Mouse (Mus musculus) forebrain, embryonic 13.5 days (tissue): ENCODE measurements around the gene 3425401B19Rik. TPM values are rescaled to one million over a fixed set of nuclear protein-coding genes. Genes with fewer than 3 reads are reported as not detected.

Source experiments
- ATAC-seq: fragments of 200-750 bp; cut with Nextera tagmentation; 2 replicates; pipeline ENCODE4 v1.8.0; 2017
- H3K27ac ChIP-seq: fragments of 300-500 bp; sonication (generic); 2 replicates; pipeline ENCODE4 v1.5.1; 2015; ENCODE audit warnings: inconsistent platforms, mild to moderate bottlenecking, moderate library complexity
- H3K27me3 ChIP-seq: fragments of 300-500 bp; sonication (generic); 2 replicates; pipeline ENCODE4 v1.6.1; 2015; ENCODE audit warnings: mild to moderate bottlenecking, inconsistent platforms
- H3K36me3 ChIP-seq: fragments of 300-500 bp; sonication (generic); 2 replicates; pipeline ENCODE4 v1.6.1; 2015; ENCODE audit warnings: mild to moderate bottlenecking, inconsistent platforms; ENCODE audit not compliant: poor library complexity, severe bottlenecking
- H3K4me1 ChIP-seq: fragments of 300-500 bp; sonication (generic); 2 replicates; pipeline ENCODE4 v1.6.1; 2015; ENCODE audit warnings: inconsistent platforms
- H3K4me2 ChIP-seq: fragments of 300-500 bp; sonication (generic); 2 replicates; pipeline ENCODE4 v1.6.1; 2015; ENCODE audit warnings: inconsistent platforms, mild to moderate bottlenecking, moderate library complexity
- H3K4me3 ChIP-seq: fragments of 300-500 bp; sonication (generic); 2 replicates; pipeline ENCODE4 v1.5.1; 2015; ENCODE audit warnings: mild to moderate bottlenecking, inconsistent platforms
- H3K9ac ChIP-seq: fragments of 300-500 bp; sonication (generic); 2 replicates; pipeline ENCODE4 v1.6.1; 2015; ENCODE audit warnings: mild to moderate bottlenecking, inconsistent platforms
- H3K9me3 ChIP-seq: fragments of 300-500 bp; sonication (generic); replicated peaks from 2 replicates; pipeline ENCODE4 v1.6.1; 2016; ENCODE audit warnings: inconsistent platforms
- WGBS: fragments of 180-500 bp; shearing (Covaris S2); methylation state at CpG from one replicate; pipeline ENCODE4 v1.1.7; 2015; 5-methylcytosine and 5-hydroxymethylcytosine counted together
- polyA plus RNA-seq: library from polyadenylated mRNA; unstranded; fragments of >200 nt; fragmentation: Nextera tagmentation; extraction: Ambion mirVana; gene quantifications from 2 replicates; pipeline ENCODE4 v1.2.1, GENCODE M21; 2015

3425401B19Rik gene
- polyA plus RNA-seq = not detected in 2 replicates

DNA sequence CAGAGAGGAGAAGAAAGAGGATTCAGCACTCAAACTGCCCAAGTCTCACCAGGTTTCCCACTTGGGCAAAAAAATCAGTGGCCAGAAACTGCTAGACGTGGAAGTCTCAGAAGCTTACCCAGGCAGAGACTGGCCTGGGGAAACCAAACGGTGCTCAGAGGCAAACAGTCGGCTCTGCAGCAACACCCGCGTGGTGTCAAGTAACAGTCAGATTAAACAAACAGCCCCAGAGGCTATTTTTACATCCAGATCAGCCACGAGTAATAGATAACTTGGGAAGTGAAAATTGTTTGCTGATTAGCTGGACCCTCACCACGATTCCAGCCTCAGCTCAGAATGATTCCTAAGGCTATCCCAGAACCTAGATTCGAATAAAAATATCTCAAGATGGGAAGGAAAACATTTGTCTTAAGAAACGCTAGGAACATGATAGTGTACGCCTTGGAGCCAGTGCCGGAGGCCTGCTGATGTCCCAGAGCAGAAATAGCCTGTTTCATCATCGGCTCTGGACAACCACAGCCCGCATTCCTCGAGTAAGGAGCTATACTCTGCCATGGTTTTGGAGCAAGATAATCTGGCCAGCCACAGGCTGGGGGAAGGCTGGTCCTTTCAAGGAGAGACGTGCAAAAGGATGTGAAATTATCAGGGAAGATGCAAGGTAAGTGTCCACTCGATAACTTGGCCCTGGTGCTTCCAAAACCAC lies at the start of gene 3425401B19Rik:
Gene 3425401B19Rik (minus strand): TSS at position 170 of the 703 bp plus-strand sequence.
- no peak within 1 kb of the TSS for H3K9ac ChIP-seq
- H3K27ac ChIP-seq = no peak within 1 kb of the TSS
- ATAC-seq = no peak
- peaks cover 24% of the 10 kb centered on the region for H3K4me1 ChIP-seq
- H3K36me3 ChIP-seq = no peaks in the 10 kb centered on the region
- no peak within 1 kb of the TSS for H3K4me3 ChIP-seq
- WGBS = 74% methylated on average over 16 of the region's 16 CpGs
- H3K4me2 ChIP-seq = peak within 1 kb of the TSS; percentile 48
- H3K9me3 ChIP-seq = no peaks in the 10 kb centered on the region
- H3K27me3 ChIP-seq = no peaks in the 10 kb centered on the region

DNA sequence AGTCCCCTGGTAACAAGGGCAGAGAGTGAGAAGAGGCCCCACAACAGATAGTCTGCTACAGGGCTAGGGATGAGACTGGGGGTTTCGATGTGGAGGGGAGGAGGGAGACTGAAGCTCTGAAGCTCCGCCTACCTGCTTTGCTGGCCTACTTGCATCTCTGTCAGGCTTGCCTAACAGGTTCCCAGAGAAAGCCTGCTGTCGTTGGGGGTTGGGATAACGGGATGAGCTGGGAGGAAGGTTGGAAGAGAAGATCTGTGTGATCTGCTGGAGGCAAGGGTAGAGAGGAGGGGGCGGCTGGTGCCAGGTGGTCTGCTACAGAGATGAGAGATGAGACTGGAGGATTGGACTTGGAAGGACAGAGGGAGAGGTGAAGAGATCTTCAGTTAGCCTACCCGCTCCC lies 47.9 kb upstream of the 3425401B19Rik start:
- no peak overlapping the region for H3K9ac ChIP-seq
- H3K4me1 ChIP-seq = no peaks in the 10 kb centered on the region
- H3K9me3 ChIP-seq = no peaks in the 10 kb centered on the region
- ATAC-seq = no peak
- H3K36me3 ChIP-seq = no peaks in the 10 kb centered on the region
- no peak overlapping the region for H3K4me3 ChIP-seq
- H3K4me2 ChIP-seq = no peak overlapping the region
- WGBS = 34% methylated on average over 6 of the region's 6 CpGs
- no peak overlapping the region for H3K27ac ChIP-seq
- no peaks in the 10 kb centered on the region for H3K27me3 ChIP-seq

DNA sequence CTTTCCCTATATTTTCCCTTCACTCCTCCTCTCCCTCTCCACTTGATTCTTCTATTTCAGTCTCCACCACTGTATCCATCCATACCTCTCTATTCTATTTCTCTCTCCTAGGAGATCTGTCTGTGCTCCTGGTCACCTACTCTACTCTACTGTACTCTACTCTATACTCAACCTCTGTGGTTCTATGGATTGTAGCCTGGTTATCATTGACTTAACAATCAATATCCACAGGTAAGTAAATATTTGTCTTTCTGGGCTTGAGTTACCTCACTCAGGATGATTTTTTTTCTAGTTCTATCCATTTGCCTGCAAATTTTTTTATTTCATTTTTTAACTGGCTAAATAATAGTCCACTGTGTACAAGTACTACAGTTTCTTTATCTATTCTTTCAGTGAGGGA lies 41.8 kb upstream of the 3425401B19Rik start:
- H3K4me3 ChIP-seq = no peak overlapping the region
- no peak overlapping the region for H3K27ac ChIP-seq
- H3K36me3 ChIP-seq = no peaks in the 10 kb centered on the region
- no peak overlapping the region for H3K4me2 ChIP-seq
- ATAC-seq = no peak
- no peak overlapping the region for H3K9ac ChIP-seq
- no peaks in the 10 kb centered on the region for H3K27me3 ChIP-seq
- no peaks in the 10 kb centered on the region for H3K9me3 ChIP-seq
- no peaks in the 10 kb centered on the region for H3K4me1 ChIP-seq

DNA sequence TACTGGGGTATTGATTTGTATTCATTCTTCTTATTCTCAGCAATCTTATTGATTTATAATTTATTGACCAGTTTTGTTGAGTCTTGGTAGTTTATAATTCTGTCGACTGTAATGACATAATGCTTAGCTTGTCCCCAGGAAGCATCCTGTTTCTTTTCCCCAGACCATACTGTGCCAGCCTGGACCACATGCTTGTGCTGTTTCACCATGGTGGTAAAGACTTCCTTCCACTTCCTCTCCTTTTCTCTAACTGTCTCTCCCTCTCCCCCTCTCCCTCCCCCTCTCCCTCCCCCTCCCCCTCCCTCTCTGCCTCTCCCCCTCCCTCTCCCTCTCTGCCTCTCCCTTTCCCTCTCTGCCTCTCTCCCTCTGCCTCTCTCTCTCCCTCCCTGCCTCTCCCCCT lies 36.4 kb upstream of the 3425401B19Rik start:
- Histone ChIP-seq H3K27me3 (no peaks in the 10 kb centered on the region), H3K9ac (no peak overlapping the region), H3K36me3 (no peaks in the 10 kb centered on the region), H3K9me3 (no peaks in the 10 kb centered on the region), H3K4me2 (no peak overlapping the region), H3K4me3 (no peak overlapping the region), H3K27ac (no peak overlapping the region), H3K4me1 (no peaks in the 10 kb centered on the region)
- 59% methylated on average over 1 of the region's 1 CpGs for WGBS
- no peak for ATAC-seq

DNA sequence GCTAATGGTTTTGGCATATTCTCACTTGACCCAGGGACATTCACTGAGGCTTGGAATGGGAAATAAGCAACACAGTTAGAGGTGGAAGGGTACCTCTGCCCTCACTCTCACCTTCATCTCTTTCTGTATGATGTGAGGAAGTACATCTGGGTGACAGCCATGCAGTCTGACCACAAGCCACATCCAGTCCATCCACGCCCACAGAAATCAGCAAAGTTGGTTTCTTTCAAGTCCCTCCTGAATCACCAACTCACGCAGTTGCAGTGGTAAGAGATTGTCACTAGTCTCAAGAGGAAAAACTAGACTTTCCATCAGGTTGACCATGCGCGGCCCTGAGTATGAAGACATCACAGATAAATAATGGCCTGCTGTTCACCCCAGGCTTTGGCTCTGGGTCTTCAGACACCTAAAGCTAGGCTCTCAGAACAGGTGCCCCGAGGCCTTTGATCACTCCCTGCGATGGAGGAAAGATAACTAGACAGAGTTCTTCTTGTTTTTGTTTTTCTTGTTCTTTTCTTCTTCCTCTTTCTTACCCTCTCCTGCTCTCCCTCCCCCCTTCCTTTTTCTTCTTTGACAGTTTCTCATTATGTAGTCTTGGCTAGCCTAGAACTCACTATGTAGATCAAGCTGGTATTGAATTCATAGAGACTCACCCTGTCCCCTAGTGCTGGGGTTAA lies 31.8 kb upstream of the 3425401B19Rik start:
- no peaks in the 10 kb centered on the region for H3K4me1 ChIP-seq
- no peak overlapping the region for H3K9ac ChIP-seq
- no peak overlapping the region for H3K4me2 ChIP-seq
- H3K27me3 ChIP-seq = no peaks in the 10 kb centered on the region
- WGBS = 90% methylated on average over 6 of the region's 6 CpGs
- no peaks in the 10 kb centered on the region for H3K36me3 ChIP-seq
- H3K27ac ChIP-seq = no peak overlapping the region
- H3K9me3 ChIP-seq = no peaks in the 10 kb centered on the region
- ATAC-seq = no peak
- no peak overlapping the region for H3K4me3 ChIP-seq

DNA sequence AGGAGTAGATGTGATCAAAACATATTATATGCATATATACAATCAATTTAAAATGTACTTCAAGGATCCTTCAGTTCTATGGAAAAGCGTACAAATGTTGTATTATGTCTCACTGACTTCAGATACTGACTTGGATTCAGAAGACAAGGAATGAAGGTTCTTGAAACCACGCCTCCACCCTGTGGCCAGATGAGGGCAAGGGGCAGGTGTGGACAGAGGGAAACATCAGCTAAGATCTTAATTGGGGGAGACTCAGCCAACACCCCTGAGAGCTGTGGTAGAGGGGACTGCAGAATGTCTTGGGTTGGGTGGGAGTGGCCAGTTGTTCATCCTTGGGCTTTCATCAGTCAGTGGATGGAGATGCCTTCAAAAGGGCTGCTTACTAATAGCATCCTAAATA lies 30.4 kb upstream of the 3425401B19Rik start:
- no peak for ATAC-seq
- Histone ChIP-seq H3K27ac (no peak overlapping the region), H3K27me3 (no peaks in the 10 kb centered on the region), H3K36me3 (no peaks in the 10 kb centered on the region), H3K9me3 (no peaks in the 10 kb centered on the region), H3K4me1 (no peaks in the 10 kb centered on the region), H3K9ac (no peak overlapping the region), H3K4me2 (no peak overlapping the region), H3K4me3 (no peak overlapping the region)
- WGBS = 91% methylated on average over 2 of the region's 2 CpGs

DNA sequence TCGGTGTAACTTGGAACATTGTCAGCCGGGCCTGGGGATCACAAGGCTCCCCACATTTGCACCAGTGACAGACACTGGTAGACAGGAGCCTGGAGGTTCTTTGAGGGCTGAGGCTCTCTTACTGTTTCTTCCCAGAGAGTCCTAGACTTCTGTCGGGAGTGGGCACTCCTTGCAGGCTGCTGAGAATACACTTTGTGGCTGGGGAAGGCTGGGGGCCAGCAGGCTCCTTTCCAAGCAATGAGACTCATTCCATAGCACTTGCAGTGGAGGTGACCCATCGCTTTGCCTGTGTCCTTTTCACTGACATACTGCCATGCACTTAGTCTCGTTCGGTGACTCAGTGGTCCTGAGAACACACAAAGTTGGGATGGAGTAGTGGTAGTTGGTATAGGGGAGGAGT lies 30.0 kb upstream of the 3425401B19Rik start:
- Histone ChIP-seq H3K4me1 (no peaks in the 10 kb centered on the region), H3K9me3 (no peaks in the 10 kb centered on the region), H3K9ac (no peak overlapping the region), H3K4me2 (no peak overlapping the region), H3K4me3 (no peak overlapping the region), H3K36me3 (no peaks in the 10 kb centered on the region), H3K27ac (no peak overlapping the region), H3K27me3 (no peaks in the 10 kb centered on the region)
- 80% methylated on average over 6 of the region's 6 CpGs for WGBS
- ATAC-seq = no peak

DNA sequence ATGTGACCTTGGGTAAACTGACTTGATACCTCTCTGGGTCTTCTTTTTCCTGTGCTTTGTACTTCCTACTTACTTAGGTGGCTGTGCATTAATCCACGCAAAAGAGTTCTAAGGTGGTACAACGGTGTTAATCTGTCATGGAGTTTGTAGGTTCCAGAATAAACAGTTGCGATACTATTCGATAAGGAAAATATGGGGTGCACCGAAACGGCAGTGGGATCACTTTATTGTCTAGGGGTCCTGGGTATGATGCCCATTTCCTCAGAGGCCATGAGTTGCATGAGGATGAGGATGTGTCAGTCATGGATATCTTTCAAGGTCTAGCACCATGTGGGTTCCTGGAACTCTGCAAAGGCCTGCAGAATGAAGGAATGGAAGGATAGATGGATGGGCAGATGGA lies 24.8 kb upstream of the 3425401B19Rik start:
- Histone ChIP-seq H3K4me1 (no peaks in the 10 kb centered on the region), H3K27ac (no peak overlapping the region), H3K9ac (no peak overlapping the region), H3K36me3 (no peaks in the 10 kb centered on the region), H3K4me3 (no peak overlapping the region), H3K27me3 (no peaks in the 10 kb centered on the region), H3K9me3 (no peaks in the 10 kb centered on the region), H3K4me2 (no peak overlapping the region)
- WGBS = 95% methylated on average over 6 of the region's 6 CpGs
- no peak for ATAC-seq

DNA sequence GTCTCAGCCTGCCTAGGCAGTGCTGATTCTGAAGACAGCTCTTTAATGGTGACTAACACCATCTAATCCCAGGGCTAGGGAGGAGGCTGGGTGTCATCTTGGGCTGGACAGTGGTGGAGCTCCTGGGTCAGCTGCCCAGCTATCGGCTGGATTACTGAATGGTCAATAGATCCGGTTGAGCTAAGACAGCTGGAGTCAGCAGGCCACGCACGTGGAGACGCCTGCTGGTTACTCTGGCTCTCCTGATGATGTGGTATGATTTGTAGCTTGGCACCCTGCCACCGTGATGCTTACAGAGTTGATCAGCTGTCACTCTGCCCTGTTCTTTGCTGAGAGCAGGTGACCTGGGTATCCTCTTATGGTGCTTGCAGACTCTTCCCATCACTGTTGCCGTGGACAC lies 23.7 kb upstream of the 3425401B19Rik start:
- H3K9me3 ChIP-seq = no peaks in the 10 kb centered on the region
- ATAC-seq = no peak
- no peak overlapping the region for H3K27ac ChIP-seq
- no peak overlapping the region for H3K4me2 ChIP-seq
- H3K9ac ChIP-seq = no peak overlapping the region
- H3K4me3 ChIP-seq = no peak overlapping the region
- 78% methylated on average over 7 of the region's 7 CpGs for WGBS
- H3K4me1 ChIP-seq = no peaks in the 10 kb centered on the region
- no peaks in the 10 kb centered on the region for H3K27me3 ChIP-seq
- no peaks in the 10 kb centered on the region for H3K36me3 ChIP-seq

DNA sequence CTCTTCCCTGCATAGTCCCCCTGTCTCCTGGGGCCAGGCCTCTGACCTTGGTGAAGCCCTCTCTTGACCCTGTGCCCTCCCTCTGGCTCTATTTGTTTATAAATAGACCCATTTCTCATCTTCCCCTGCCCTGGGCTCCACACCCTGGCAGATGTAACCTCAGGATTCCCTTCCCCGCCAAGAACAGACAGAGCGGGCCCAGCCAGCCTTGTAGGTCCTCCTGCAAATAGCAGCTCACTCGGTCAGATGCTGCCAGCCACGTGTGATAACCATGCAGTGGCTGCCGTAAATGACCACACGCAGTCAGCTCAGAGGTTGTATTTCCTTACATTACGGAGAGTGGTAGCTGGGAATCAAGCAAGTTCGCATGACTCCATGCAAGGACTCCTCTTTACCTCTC lies 22.8 kb upstream of the 3425401B19Rik start:
- Histone ChIP-seq H3K9me3 (no peaks in the 10 kb centered on the region), H3K4me3 (no peak overlapping the region), H3K4me2 (no peak overlapping the region), H3K27ac (no peak overlapping the region), H3K4me1 (no peaks in the 10 kb centered on the region), H3K9ac (no peak overlapping the region), H3K27me3 (no peaks in the 10 kb centered on the region), H3K36me3 (no peaks in the 10 kb centered on the region)
- 89% methylated on average over 8 of the region's 8 CpGs for WGBS
- ATAC-seq = no peak

DNA sequence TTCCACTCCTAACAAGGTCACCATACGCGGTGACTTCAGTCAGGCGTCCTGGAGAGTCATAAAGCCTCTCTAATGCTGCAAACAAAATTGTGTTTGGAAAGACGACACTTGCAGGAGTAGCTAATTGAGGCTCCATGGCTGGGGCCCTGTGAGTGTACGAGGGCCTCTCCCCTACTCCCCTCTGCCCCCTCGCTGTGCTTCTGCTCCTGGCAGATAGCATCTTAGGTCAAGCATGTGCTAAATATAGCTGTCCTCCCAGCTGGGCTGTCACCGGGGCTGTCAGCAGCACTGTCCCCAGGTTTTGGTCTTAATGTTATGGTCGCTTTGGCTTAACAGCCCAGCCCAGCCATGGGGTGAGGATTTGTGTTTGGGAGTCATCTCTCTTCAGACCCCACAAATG lies 15.9 kb upstream of the 3425401B19Rik start:
- no peak for ATAC-seq
- 69% methylated on average over 8 of the region's 8 CpGs for WGBS
- Histone ChIP-seq H3K36me3 (no peaks in the 10 kb centered on the region), H3K9me3 (no peaks in the 10 kb centered on the region), H3K9ac (no peak overlapping the region), H3K27me3 (no peaks in the 10 kb centered on the region), H3K27ac (no peak overlapping the region), H3K4me3 (no peak overlapping the region), H3K4me2 (no peak overlapping the region), H3K4me1 (no peaks in the 10 kb centered on the region)

DNA sequence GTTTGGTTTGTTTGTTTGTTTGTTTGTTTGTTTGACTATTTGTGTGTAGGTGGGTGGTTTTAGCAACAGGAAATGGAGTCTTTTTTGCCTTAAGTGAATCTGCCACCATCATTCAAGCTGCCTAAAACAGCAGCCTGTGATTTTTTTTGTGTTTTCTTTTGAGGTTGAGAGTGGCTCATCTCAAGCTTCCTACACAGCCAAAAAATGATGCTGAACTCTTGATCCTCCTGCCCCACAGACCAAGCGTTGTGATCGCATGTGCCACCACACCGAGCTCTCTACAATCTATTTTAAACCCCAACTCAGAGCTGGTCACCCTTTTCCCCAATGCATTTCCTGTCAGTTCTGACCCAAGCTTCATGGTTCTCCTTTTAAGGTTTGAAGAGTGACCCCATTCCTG lies 13.5 kb upstream of the 3425401B19Rik start:
- H3K4me3 ChIP-seq = no peak overlapping the region
- H3K4me1 ChIP-seq = no peaks in the 10 kb centered on the region
- ATAC-seq = no peak
- H3K9me3 ChIP-seq = no peaks in the 10 kb centered on the region
- no peaks in the 10 kb centered on the region for H3K27me3 ChIP-seq
- WGBS = 94% methylated on average over 3 of the region's 3 CpGs
- no peaks in the 10 kb centered on the region for H3K36me3 ChIP-seq
- no peak overlapping the region for H3K27ac ChIP-seq
- H3K4me2 ChIP-seq = no peak overlapping the region
- no peak overlapping the region for H3K9ac ChIP-seq

DNA sequence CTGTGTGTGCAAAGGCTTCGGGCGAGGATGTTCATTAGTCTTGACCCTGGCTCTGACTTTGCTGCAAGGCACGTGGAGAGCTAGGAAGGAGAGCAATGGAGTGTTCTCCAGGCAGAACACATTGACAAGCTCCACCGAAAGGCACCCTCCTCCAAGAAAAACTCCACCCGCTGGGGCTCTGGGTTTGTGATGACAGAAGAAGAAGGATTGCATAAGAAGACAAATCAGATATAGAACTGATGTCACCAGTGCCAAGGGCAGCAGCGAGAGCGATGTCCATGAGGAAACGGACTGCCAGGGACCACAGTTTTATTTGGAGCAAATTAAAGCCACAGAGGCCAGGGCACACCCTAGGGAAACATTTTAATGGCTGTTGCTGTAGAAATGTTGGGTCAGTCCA lies 12.7 kb upstream of the 3425401B19Rik start:
- Histone ChIP-seq H3K4me3 (no peak overlapping the region), H3K9ac (no peak overlapping the region), H3K27ac (no peak overlapping the region), H3K4me2 (no peak overlapping the region), H3K9me3 (no peaks in the 10 kb centered on the region), H3K4me1 (no peaks in the 10 kb centered on the region), H3K27me3 (no peaks in the 10 kb centered on the region), H3K36me3 (no peaks in the 10 kb centered on the region)
- WGBS = 91% methylated on average over 8 of the region's 8 CpGs
- ATAC-seq = no peak
